Mouse (Mus musculus): ENCODE measurements around the gene Slc19a3. TPM values are rescaled to one million over a fixed set of nuclear protein-coding genes. Genes with fewer than 3 reads are reported as not detected.

The Slc19a3 gene
- polyA plus RNA-seq (2017; shearing (Covaris generic)): not detected

DNA sequence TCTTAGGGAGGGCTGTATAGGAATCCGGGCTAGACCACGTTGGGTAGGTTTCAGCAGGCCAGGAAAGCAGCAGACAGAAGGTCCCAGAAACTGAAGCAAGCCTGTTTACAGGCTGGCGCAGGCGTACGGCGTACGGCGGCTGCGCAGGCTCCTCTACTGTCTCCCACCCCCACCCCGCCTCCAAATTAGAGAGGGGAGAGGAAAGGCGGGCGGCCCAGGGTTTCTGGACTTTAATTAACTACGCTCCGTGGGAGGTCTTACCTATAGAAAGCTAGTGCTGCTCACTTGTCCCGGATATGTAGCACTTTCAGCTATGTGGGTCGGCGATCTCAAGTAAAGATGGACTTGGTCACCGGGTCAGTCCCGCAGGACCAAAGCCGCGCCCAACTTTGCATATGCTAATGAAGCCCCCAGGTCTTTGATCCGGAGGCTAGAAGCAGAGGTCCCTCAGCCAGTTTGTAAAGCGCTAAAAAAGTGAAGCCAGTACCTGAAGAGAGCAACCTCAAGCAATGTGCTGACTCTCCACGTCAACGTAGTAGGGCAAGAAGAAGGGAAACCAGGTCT lies at the start of gene Slc19a3:
Slc19a3 (minus strand) TSS at position 340 of the 564 bp plus-strand sequence.

DNA sequence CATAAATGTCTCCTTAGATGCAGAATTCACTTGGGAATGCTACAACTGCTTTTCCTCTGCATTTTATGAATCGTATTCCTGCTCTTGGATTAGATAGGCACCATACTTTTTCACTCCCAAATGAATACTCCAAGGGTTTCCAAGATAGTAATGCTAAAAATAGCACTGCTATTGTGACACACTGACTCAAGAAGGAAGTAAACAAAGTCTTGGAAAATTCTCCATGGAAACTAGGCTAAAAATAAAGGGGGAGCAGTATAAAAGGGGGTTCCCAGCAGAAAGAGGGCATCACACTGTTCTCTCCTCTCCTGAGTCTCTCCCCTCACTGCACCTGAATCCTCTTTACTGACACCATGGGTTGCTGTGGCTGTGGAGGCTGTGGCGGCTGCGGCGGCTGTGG lies 22.4 kb upstream of the Slc19a3 start, which contains the start of gene Krtap28-13:
Krtap28-13 (plus strand) TSS at position 288 of the 400 bp plus-strand sequence.

DNA sequence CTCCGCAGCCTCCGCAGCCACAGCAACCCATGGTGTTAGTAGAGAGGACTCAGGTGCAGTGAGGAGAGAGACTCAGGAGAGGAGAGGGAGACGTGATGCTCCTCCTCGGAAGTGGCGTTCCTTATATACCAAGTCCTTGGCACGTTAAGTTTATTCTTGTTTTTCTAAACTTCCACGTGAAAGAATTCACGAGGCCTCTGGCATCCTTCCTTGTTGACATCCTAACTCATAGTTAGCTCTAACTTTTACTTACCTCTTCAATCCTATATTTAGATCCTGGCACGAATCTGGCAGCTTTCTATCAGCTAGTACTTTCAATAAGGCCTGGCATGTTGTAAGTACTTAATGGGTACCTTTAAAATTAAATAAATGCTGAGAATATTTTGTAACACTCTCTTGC lies 21.0 kb upstream of the Slc19a3 start, which contains the start of gene A030005K14Rik:
A030005K14Rik (minus strand) TSS at position 101 of the 400 bp plus-strand sequence.

DNA sequence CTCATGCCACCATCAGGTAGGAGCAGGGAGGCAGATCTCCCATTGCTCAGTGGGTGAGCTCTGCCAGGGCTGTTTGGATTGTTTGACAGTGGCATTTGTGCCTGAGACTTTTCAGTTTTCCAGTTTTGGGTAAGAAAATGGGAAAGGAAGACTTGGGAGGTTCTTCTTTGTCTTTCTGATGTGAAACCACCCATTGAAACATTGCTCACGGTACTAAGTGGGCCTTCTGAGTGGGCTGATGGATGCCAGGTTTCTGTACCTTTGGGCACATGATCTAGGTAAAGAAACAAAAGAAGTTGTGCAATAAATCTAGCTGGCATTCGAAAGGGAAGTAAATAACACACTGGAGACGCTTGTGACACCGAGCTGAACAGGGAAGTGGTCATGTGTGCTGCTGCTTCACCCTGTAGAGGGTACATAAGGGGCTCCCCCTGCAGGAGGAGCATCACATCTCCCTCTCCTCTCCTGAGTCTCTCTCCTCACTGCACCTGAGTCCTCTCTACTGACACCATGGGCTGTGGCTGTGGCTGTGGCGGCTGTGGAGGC lies 6.7 kb upstream of the Slc19a3 start, which contains the start of gene Gm47969:
Gm47969 (plus strand) TSS at position 51 of the 546 bp plus-strand sequence.

DNA sequence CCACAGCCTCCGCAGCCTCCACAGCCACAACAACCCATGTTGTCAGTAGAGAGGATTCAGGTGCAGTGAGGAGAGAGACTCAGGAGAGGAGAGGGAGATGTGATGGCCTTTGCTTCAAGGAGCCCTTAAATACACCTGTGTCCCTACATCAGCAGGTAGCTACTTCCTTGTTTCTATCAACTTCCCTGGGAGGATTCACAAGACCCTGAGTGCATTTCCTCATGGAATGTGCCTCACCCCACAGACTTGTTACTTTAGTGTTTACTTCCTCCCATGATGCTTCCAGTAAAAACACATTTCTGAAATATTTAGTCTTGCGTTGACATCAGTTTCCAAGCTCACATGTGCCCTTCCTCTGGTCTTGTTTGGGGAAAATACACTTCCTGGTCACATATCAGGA lies 4.1 kb upstream of the Slc19a3 start, which contains the start of gene Krtap28-10:
Krtap28-10 (minus strand) TSS at position 101 of the 400 bp plus-strand sequence.

DNA sequence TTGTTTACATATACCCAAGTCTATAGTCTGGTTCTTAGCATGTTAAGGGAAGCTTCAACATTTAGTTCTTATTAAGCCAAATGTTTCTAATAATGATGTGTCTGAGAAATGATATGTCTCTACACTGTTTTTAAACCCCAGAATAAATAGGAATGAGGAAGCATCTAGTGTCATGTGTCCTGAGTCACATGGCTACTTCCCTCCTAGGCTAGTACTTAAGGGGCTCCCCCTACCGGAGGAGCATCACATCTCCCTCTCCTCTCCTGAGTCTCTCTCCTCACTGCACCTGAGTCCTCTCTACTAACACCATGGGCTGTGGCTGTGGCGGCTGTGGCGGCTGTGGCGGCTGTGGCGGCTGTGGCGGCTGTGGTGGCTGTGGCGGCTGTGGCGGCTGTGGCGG lies 37.9 kb downstream of the Slc19a3 start, which contains the start of gene Gm47959:
Gm47959 (plus strand) TSS at position 243 of the 400 bp plus-strand sequence.

Other genes starting within 250 kb of the Slc19a3 start
- gene Agfg1, start 199.0 kb downstream of the Slc19a3 start, polyA plus RNA-seq (2017; shearing (Covaris generic)): 17.9 TPM
- gene A030005L19Rik, start 125.1 kb downstream of the Slc19a3 start, polyA plus RNA-seq (2017; shearing (Covaris generic)): 0.58 TPM
- not detected for gene A030014E15Rik, start 113.5 kb downstream of the Slc19a3 start, polyA plus RNA-seq (2017; shearing (Covaris generic))
- not detected for gene Gm6217, start 107.0 kb downstream of the Slc19a3 start, polyA plus RNA-seq (2017; shearing (Covaris generic))
- not detected for gene A030003K21Rik, start 95.1 kb downstream of the Slc19a3 start, polyA plus RNA-seq (2017; shearing (Covaris generic))
- not detected for gene Gm7544, start 82.4 kb downstream of the Slc19a3 start, polyA plus RNA-seq (2017; shearing (Covaris generic))
- not detected for gene Gm47955, start 78.2 kb downstream of the Slc19a3 start, polyA plus RNA-seq (2017; shearing (Covaris generic))
- gene Gm47959, start 37.9 kb downstream of the Slc19a3 start, polyA plus RNA-seq (2017; shearing (Covaris generic)): not detected
- gene Krtap28-10, start 4.0 kb upstream of the Slc19a3 start, polyA plus RNA-seq (2017; shearing (Covaris generic)): not detected
- not detected for gene Gm47969, start 6.5 kb upstream of the Slc19a3 start, polyA plus RNA-seq (2017; shearing (Covaris generic))
- gene A030005K14Rik, start 20.9 kb upstream of the Slc19a3 start, polyA plus RNA-seq (2017; shearing (Covaris generic)): not detected
- gene Krtap28-13, start 22.5 kb upstream of the Slc19a3 start, polyA plus RNA-seq (2017; shearing (Covaris generic)): not detected
- 1.8 TPM for gene Ccl20, start 78.3 kb upstream of the Slc19a3 start, polyA plus RNA-seq (2017; shearing (Covaris generic))
- gene Daw1, start 121.3 kb upstream of the Slc19a3 start, polyA plus RNA-seq (2017; shearing (Covaris generic)): 0.33 TPM